Mouse (Mus musculus): ENCODE results near the gene Sac3d1. TPM values are rescaled to one million over a fixed set of nuclear protein-coding genes. Genes with fewer than 3 reads are reported as not detected.
"Not testable (repeated sequence)": the region's sequence is repeated elsewhere in the genome, so short reads cannot be mapped to it uniquely, and the experiment has no call there.

Gene Sac3d1
- total RNA-seq (2017), result 2.2 and 3.1 TPM in 2 replicates

GRCm38 (mm10) chr19:6117986-6118676 lies at the start of gene Sac3d1:
Gene Sac3d1 (minus strand): TSS chr19:6118650.
- ATAC-seq (ENCODE audit: extremely low read depth, insufficient number of reproducible peaks, low FRiP score, poor library complexity, severe bottlenecking), result peak; percentile 82

- ATAC-seq (ENCODE audit: extremely low read depth, insufficient number of reproducible peaks, low FRiP score, poor library complexity, severe bottlenecking), result no peak
These were observed 48.3 kb upstream of the Sac3d1 start for GRCm38 (mm10) chr19:6166750-6167149.

- no peak for ATAC-seq (ENCODE audit: extremely low read depth, insufficient number of reproducible peaks, low FRiP score, poor library complexity, severe bottlenecking)
These were observed 45.6 kb upstream of the Sac3d1 start for GRCm38 (mm10) chr19:6163872-6164547.

GRCm38 (mm10) chr19:6157220-6157619 lies 38.8 kb upstream of the Sac3d1 start:
- peak; percentile 20; the same call in 1 of the 2 replicates for ATAC-seq (ENCODE audit: extremely low read depth, insufficient number of reproducible peaks, low FRiP score, poor library complexity, severe bottlenecking)

DNA sequence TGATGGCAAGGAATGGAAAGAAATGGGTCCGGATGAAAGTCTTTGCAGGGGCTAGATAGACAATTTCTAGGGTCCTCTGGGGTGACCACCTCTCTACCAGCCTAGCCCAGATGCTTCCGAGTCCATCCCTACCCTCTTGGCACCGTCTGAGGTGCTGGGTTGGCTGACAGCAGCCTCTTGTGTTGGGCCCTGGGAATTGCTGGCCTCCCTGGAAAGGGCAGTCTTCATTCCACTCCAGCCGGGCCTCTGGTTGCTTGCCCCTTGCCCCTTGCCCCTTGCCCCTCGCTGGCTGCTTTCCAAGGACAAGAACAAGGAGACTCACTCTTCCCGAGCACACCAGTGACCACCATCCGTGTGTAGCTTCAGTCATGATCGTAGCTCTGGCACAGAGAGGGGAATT lies 37.9 kb upstream of the Sac3d1 start:
- ATAC-seq (ENCODE audit: extremely low read depth, insufficient number of reproducible peaks, low FRiP score, poor library complexity, severe bottlenecking), result no peak

DNA sequence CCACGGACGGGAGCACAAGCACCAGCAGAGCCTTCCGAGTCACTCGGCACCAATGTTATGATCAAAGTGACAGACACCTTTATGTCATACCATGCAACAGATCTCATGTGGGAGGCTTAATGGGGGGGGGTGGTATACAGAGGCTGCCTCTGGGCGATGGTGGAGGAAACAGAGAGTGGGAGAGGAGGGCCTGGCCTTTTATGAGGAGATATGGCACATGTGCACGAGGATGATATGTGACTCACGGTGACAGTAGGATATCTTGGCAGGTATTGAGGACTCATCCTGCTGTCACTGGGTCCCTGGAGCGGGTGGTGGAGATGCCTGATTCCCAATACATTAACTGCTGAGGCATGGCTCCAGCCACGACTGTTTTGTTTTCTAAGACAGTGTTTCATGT lies 36.7 kb upstream of the Sac3d1 start:
- no peak for ATAC-seq (ENCODE audit: extremely low read depth, insufficient number of reproducible peaks, low FRiP score, poor library complexity, severe bottlenecking)

- no peak for ATAC-seq (ENCODE audit: extremely low read depth, insufficient number of reproducible peaks, low FRiP score, poor library complexity, severe bottlenecking)
These were observed 26.4 kb upstream of the Sac3d1 start for GRCm38 (mm10) chr19:6144842-6145241.

- ATAC-seq (ENCODE audit: extremely low read depth, insufficient number of reproducible peaks, low FRiP score, poor library complexity, severe bottlenecking), result peak; percentile 58
These were observed 22.9 kb upstream of the Sac3d1 start, which contains the start of gene Arl2 for GRCm38 (mm10) chr19:6141394-6141749. Gene Arl2 (minus strand): TSS chr19:6141548.

DNA sequence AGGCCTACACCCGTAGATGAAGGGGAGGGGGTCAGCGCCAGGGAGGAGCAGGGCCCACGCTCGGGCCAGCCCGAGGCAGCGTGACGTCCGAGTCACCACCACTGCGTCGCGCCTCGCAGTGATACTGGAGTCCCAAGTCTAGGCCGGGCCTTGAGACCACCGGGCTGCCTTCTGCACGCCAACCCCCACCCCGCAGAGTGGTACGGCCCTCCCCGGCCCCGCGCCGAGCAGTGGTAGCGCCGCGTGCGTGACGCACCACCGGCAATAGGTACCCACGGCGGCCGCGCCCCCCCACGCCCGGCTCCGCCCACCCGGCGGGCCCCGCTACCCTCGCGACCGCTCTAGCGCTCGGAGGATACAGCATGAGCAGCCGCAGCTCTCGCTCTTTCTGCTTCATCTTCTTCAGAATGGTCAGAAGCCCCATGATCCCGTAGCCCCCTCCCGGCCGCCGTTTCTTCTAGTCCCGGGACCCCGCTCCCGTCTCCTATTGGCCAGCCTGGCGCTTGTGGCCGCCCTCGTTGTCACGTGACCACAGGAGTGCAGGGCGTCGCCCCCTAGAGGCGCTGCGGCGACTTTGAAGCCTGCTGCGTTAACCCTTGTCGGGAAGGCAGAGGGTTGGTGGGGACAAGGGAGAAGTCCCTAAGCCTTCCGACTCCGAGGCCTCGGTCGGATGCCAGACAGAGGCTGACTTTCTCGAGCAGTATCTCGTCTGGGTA lies 22.4 kb upstream of the Sac3d1 start, which contains the start of gene Batf2:
Gene Batf2 (plus strand): TSS at position 306 of the 716 bp plus-strand sequence.
- ATAC-seq (ENCODE audit: extremely low read depth, insufficient number of reproducible peaks, low FRiP score, poor library complexity, severe bottlenecking), result peak; percentile 80

GRCm38 (mm10) chr19:6140374-6140677 lies 21.9 kb upstream of the Sac3d1 start:
- ATAC-seq (ENCODE audit: extremely low read depth, insufficient number of reproducible peaks, low FRiP score, poor library complexity, severe bottlenecking), result no peak

DNA sequence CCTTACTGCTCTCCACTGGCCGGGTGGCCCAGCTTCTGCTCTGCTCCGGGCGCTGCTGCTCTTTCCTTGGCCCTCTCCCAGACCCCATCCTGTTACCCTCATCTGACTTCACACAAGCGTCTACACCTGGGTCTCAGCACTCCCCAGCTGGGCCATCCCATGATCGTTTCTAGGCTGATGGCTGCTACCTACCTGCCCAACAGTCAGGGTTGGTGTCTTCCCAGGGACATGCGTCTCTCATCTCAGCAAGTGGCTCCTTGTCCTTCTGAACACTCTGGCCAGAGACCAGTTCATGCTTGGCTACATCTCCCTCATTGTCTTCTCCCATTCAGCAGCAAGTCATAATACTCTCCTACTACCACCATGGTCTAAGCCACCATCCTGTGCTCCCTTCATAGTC lies 21.3 kb upstream of the Sac3d1 start:
- no peak for ATAC-seq (ENCODE audit: extremely low read depth, insufficient number of reproducible peaks, low FRiP score, poor library complexity, severe bottlenecking)

DNA sequence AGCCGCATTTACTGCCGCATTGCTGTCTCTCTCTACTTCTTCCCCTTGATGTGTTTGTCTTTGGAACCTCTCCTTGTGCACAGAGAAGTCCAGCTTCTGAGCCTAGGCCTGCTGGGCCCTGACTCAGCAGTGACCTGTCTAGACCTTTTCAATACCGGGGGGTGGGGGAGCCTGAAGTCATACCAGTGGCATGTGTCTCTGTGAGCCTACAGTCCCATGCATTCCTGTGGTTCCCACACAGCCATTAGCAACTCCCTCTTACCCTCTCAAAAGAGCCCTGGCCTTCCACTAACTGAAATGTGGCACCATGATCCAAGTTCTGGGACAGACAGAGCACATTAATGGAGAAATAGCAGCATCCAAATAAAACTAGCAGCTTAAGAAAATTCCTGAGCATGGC lies 17.9 kb upstream of the Sac3d1 start:
- no peak for ATAC-seq (ENCODE audit: extremely low read depth, insufficient number of reproducible peaks, low FRiP score, poor library complexity, severe bottlenecking)

- ATAC-seq (ENCODE audit: extremely low read depth, insufficient number of reproducible peaks, low FRiP score, poor library complexity, severe bottlenecking), result not testable (repeated sequence)
These were observed 14.7 kb upstream of the Sac3d1 start for GRCm38 (mm10) chr19:6133197-6133596.

DNA sequence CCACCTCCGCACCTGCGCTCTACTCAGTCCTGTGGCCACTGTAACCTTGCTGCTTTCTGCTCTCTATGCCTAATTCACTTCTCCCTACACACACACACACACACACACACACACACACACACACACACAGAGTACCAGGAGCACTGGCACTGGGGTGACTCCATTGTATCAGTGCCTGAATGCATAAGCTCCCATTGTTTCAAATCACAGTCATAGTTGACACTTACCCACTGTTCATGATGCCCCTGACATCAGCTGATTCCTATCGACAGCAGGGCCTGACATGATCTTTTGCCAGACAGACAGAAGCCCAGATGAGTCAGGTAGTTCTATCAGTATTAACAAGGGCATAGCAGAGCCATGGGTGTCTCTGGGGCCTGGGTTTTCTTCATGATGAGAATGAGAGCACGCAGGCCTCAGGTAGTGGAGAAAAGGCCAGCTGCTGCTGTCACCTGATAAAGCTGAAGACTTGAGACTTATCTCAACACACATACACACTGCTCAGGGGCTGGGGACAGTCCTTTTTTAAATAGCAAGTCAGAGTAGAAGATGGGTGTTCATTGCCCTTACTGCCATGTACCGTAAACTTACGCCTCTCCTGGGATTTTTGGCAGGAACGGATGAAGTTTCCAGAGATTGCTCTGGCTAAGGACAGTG lies 13.8 kb upstream of the Sac3d1 start:
- ATAC-seq (ENCODE audit: extremely low read depth, insufficient number of reproducible peaks, low FRiP score, poor library complexity, severe bottlenecking), result no peak

DNA sequence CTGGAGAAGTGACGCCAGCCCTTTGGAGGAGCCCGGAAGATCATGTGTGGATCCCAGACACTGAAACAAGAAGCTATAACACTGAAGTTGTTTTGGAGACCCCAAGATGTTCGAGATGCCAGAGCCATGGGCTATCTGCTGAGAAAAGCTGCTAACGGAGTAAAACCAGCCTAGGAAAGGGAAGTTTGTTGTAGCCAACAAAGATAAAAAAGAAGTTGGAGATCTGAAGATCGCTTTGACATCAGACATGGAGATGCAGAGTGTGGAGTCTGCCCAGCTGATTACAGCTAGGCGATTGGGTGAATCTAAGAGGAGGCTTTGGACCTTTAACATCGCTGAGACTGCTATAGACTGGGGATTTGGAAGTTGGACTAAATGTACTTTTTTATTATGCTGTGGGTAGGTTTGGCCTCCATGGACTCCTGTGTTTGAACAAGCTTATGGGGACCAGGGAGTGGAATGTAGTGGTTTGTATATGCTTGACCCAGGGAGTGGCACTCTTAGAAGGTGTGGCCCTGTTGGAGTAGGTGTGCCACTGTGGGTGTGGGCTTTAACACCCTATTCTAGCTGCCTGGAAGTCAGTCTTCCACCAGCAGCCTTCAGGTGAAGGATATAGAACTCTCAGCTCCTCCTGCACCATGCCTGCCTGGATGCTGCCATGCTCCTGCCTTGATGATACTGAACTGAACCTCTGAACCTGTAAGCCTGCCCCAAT lies 12.1 kb upstream of the Sac3d1 start:
- ATAC-seq (ENCODE audit: extremely low read depth, insufficient number of reproducible peaks, low FRiP score, poor library complexity, severe bottlenecking), result not testable (repeated sequence)

DNA sequence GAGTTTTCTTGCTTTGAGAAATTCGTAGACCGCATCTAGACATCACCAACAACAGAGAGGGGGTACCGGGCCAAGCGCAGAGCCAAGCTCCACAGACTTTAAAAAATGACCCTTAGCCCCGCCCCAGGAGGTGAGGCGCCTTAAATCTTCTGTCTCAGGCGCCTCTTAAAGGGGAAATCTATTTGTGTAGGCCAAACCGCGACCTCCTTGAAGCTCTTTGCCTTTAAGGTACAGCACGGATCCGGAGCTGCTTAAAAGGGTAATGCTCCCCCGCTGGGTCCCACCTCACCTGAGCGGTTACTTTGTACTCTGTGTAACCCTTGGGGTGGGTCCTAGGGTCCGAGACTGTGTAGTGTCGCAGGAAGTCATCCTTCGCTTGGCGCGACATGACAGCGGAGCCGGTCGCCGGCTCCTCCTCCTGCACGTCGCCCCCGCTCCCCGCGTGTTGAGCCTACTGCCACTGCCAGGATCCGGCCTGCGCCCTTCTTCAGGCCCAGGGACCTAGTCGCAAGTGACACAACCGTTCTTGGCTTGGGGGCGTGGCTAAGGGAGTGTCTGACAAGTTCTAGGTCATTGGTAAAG lies 9.4 kb upstream of the Sac3d1 start, which contains the start of gene Snx15:
Gene Snx15 (minus strand): TSS at position 545 of the 582 bp plus-strand sequence.
- ATAC-seq (ENCODE audit: extremely low read depth, insufficient number of reproducible peaks, low FRiP score, poor library complexity, severe bottlenecking), result peak; percentile 87

- ATAC-seq (ENCODE audit: extremely low read depth, insufficient number of reproducible peaks, low FRiP score, poor library complexity, severe bottlenecking), result no peak
These were observed 8.5 kb upstream of the Sac3d1 start for GRCm38 (mm10) chr19:6126789-6127580.

GRCm38 (mm10) chr19:6126289-6126688 lies 7.8 kb upstream of the Sac3d1 start:
- peak; percentile 27; the same call in 1 of the 2 replicates for ATAC-seq (ENCODE audit: extremely low read depth, insufficient number of reproducible peaks, low FRiP score, poor library complexity, severe bottlenecking)
